Mouse (Mus musculus) stomach, postnatal 0 days (tissue): ENCODE measurements around the gene Crhr1. TPM values are rescaled to one million over a fixed set of nuclear protein-coding genes. Genes with fewer than 3 reads are reported as not detected.
A peak's percentile ranks its signal among the peaks of the same experiment; 100 is the strongest.

Experiments used
- ATAC-seq: fragments of 200-750 bp; cut with Nextera tagmentation; 2 replicates; pipeline ENCODE4 v1.8.0; 2017; ENCODE audit not compliant: low FRiP score, low TSS enrichment
- DNase-seq: peaks from one replicate; pipeline ENCODE4 v3.0.0-alpha.2; 2016; ENCODE audit warnings: low spot score
- H3K27ac ChIP-seq: fragments of 300-500 bp; sonication (generic); replicated peaks from 2 replicates; pipeline ENCODE4 v1.5.1; 2014; ENCODE audit warnings: mild to moderate bottlenecking, control low read depth
- H3K27me3 ChIP-seq: fragments of 300-500 bp; sonication (generic); 2 replicates; pipeline ENCODE4 v1.6.1; 2014; ENCODE audit warnings: low read length; ENCODE audit not compliant: control insufficient read depth, insufficient read depth
- H3K36me3 ChIP-seq: fragments of 300-500 bp; sonication (generic); 2 replicates; pipeline ENCODE4 v1.6.1; 2014; ENCODE audit warnings: low read length, mixed read lengths; ENCODE audit not compliant: control insufficient read depth, insufficient read depth
- H3K4me1 ChIP-seq: fragments of 300-500 bp; sonication (generic); replicated peaks from 2 replicates; pipeline ENCODE4 v1.6.1; 2014; ENCODE audit warnings: antibody characterized with exemption; ENCODE audit not compliant: control insufficient read depth, insufficient read depth
- H3K4me2 ChIP-seq: fragments of 300-500 bp; sonication (generic); replicated peaks from 2 replicates; pipeline ENCODE4 v1.6.1; 2014; ENCODE audit warnings: low read depth, mild to moderate bottlenecking, control low read depth, moderate library complexity
- H3K4me3 ChIP-seq: fragments of 300-500 bp; sonication (generic); 2 replicates; pipeline ENCODE4 v1.5.1; 2014; ENCODE audit warnings: low read depth, low read length, control low read depth
- H3K9ac ChIP-seq: fragments of 300-500 bp; sonication (generic); 2 replicates; pipeline ENCODE4 v1.6.1; 2014; ENCODE audit warnings: mild to moderate bottlenecking, low read length, control low read depth, mixed read lengths
- H3K9me3 ChIP-seq: fragments of 300-500 bp; sonication (generic); 2 replicates; pipeline ENCODE4 v1.6.1; 2016; ENCODE audit warnings: low read length; ENCODE audit not compliant: control insufficient read depth
- CTCF ChIP-seq: IDR thresholded peaks from 2 replicates; pipeline ENCODE4 v1.5.1; 2016; ENCODE audit warnings: antibody characterized with exemption, low read depth, mild to moderate bottlenecking, moderate library complexity
- EP300 ChIP-seq: optimal IDR thresholded peaks from 2 replicates; pipeline ENCODE3; 2016; ENCODE audit warnings: antibody characterized with exemption
- WGBS: fragments of 180-500 bp; shearing (Covaris S2); extraction: QIAGEN DNeasy Blood & Tissue Kit; methylation state at CpG from one replicate; pipeline ENCODE4 v1.1.7; 2014; 5-methylcytosine and 5-hydroxymethylcytosine counted together
- polyA plus RNA-seq: library from polyadenylated mRNA; unstranded; fragments of >200 nt; fragmentation: Nextera tagmentation; extraction: Ambion mirVana; gene quantifications from 2 replicates; pipeline ENCODE4 v1.2.1, GENCODE M21; 2015

Crhr1 gene
- polyA plus RNA-seq, 1 experiment from 2014 or later = 0.07 TPM

DNA sequence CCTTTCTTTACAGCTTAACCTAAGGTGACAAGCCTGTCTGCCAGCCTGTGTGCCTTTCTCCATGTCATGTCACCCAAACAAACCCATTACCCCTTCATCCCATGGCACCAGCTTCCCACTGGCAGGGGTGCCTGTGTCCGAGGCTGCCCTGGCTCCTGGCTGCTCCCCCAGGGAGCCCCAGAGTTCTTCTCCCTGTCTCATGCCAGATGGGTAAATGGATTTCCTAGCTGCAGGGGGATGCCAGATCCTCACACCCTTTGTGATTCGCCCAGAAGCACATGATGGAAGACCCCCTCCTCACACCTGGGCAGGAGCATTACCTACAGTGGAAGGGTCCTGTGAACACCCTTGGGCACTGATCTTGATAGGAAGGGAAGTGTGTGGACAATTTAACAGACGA lies 23.7 kb downstream of the Crhr1 start:
- Histone ChIP-seq H3K9ac (no peak overlapping the region), H3K27me3 (peaks cover 2% of the 10 kb centered on the region; the same call in 1 of the 2 replicates), H3K9me3 (no peaks in the 10 kb centered on the region), H3K36me3 (no peaks in the 10 kb centered on the region), H3K27ac (no peak overlapping the region), H3K4me3 (no peak overlapping the region), H3K4me2 (no peak overlapping the region), H3K4me1 (no peaks in the 10 kb centered on the region)
- ATAC-seq (no peak), DNase-seq (no peak)
- TF ChIP-seq EP300 = no peak
- TF ChIP-seq CTCF = no peak
- WGBS = 70% methylated on average over 3 of the region's 3 CpGs

DNA sequence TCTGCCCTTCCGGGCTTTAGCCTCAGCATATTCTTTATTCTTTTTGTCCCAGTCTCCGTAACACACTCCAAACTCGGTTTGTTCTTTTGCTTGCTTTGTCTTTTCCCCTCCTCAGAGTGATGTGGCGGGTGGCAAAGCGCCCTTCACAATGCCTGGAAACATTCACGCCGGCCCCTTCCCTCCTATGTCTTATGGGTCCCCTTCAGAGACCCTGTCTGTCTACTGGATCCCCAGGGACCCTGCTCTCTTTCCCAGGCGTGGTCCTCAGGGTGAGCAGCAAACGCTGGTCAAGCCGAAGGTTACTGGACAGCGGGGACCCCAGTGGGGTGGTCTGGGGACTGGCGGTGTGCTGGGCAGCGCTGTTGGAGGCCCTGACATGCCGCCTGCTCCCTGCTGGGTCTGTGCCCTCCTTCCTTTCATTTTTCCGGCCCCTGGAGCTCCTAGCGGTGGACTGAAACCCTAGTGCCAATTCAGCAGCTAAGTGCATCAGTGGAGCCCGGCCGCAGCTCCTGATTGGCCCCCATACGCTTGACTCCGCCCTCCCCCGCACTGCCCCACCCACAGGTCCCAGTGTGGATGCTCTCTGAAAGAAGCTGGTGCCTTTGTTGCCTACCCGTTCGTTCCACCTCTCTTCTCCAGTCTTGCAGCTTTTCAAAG lies 25.1 kb downstream of the Crhr1 start:
- Histone ChIP-seq H3K9ac (no peak overlapping the region; the same call in 1 of the 2 replicates), H3K27ac (no peak overlapping the region), H3K27me3 (peaks cover 2% of the 10 kb centered on the region; the same call in 1 of the 2 replicates), H3K4me2 (peak overlapping the region; percentile 48), H3K4me3 (peak overlapping the region; percentile 4; the same call in 1 of the 2 replicates), H3K9me3 (no peaks in the 10 kb centered on the region), H3K4me1 (no peaks in the 10 kb centered on the region), H3K36me3 (no peaks in the 10 kb centered on the region)
- 9% methylated on average over 22 of the region's 23 CpGs for WGBS
- peak; percentile 68; the same call in 1 of the 2 replicates for ATAC-seq
- peak; percentile 61 for DNase-seq
- TF ChIP-seq CTCF (peak; percentile 46), EP300 (no peak)

DNA sequence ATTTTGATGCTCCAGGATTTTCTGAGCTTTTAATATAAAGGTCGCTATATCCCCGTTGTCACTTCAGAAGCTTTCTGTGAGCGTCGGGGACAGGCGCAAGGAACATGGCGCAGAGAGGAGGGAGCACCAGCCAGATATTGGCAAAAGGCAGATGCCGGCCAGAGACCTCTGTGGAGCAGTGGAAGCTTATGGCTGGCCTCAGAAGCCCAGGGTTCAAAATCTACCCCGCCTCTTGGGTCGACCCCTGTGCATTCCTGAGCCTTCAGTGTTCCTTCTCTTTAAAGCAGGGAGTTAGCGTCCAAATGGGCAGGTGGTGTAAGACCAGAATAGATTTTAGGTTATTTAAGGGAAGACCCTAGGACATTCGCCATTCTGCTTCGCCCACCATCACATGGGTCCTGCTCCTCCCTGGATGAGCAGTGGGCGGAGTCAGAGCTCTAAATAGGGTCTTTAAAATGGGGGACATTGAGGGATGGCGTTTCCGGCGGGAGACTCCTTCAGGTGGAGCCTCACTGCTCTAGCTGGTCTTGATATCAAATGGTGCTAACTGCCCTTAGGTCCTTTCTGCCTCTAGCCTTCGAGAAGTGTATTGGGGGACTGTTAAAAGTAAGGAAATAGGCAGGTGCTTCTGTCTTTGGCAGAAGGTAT lies 25.7 kb downstream of the Crhr1 start:
- 7% methylated on average over 17 of the region's 17 CpGs for WGBS
- Histone ChIP-seq H3K36me3 (no peaks in the 10 kb centered on the region), H3K4me1 (no peaks in the 10 kb centered on the region), H3K4me2 (peak overlapping the region; percentile 48), H3K9ac (no peak overlapping the region), H3K27me3 (peaks cover 2% of the 10 kb centered on the region; the same call in 1 of the 2 replicates), H3K9me3 (no peaks in the 10 kb centered on the region), H3K27ac (no peak overlapping the region), H3K4me3 (no peak overlapping the region)
- no peak for DNase-seq
- TF ChIP-seq CTCF (no peak), EP300 (no peak)
- no peak for ATAC-seq

DNA sequence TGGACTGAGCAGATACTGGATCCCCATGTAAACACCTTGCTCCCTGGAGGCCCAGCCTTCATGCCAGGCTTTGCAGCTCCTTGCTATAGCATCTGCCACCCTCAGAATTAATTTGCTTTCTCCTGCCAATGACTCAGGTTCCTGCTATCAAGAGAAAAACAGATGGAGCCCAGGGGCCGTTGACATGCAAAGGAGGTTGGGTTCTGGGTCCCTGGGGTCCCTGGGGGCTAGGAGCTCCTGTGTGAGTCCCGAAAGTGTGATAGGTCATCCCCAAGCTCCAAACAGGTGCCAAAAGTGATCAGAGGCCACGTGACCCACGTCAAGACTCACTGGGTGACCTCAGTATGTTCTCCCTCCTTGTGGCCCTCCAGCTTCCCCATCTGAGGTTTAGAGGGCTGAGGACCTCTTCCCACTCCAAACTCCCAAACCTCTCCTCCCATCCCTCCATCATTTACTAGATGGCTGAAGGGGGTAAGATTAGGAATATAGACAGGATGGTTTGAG lies 27.2 kb downstream of the Crhr1 start:
- H3K4me3 ChIP-seq = no peak overlapping the region
- peaks cover 2% of the 10 kb centered on the region; the same call in 1 of the 2 replicates for H3K27me3 ChIP-seq
- no peak for DNase-seq
- TF ChIP-seq CTCF (no peak), EP300 (no peak)
- WGBS = 61% methylated on average over 4 of the region's 4 CpGs
- H3K4me1 ChIP-seq = no peaks in the 10 kb centered on the region
- no peaks in the 10 kb centered on the region for H3K9me3 ChIP-seq
- ATAC-seq = no peak
- no peak overlapping the region for H3K4me2 ChIP-seq
- H3K27ac ChIP-seq = no peak overlapping the region
- H3K36me3 ChIP-seq = no peaks in the 10 kb centered on the region
- no peak overlapping the region for H3K9ac ChIP-seq

DNA sequence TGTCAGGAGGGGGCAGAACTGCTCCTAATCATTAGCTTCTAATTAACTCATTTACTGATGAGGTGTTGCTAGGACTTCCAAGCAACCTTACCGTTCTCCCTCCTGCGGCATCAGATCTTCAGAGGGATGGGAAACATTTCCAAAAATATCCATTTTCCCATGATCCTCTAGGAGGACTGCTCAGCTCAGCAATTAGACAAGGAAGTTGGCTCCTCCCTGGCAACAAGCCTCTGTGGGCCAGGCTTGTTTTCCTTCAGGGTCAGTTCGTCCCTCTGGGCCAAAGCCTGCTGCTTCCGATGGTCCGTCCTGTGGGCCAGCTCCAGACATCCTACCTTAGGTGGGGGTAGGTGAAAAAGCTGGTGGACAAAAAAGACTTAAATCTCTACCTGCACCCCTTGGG lies 28.5 kb downstream of the Crhr1 start:
- H3K36me3 ChIP-seq = no peaks in the 10 kb centered on the region
- H3K27me3 ChIP-seq = peaks cover 2% of the 10 kb centered on the region; the same call in 1 of the 2 replicates
- H3K4me3 ChIP-seq = no peak overlapping the region
- ATAC-seq (no peak), DNase-seq (no peak)
- no peak overlapping the region for H3K27ac ChIP-seq
- no peak overlapping the region for H3K4me2 ChIP-seq
- TF ChIP-seq CTCF (no peak), EP300 (no peak)
- no peak overlapping the region for H3K9ac ChIP-seq
- no peaks in the 10 kb centered on the region for H3K4me1 ChIP-seq
- no peaks in the 10 kb centered on the region for H3K9me3 ChIP-seq
- WGBS = 76% methylated on average over 5 of the region's 5 CpGs

GRCm38 (mm10) chr11:104164257-104164656 lies 31.6 kb downstream of the Crhr1 start:
- Histone ChIP-seq H3K36me3 (no peaks in the 10 kb centered on the region), H3K4me2 (no peak overlapping the region), H3K27me3 (no peaks in the 10 kb centered on the region), H3K9ac (no peak overlapping the region), H3K4me1 (no peaks in the 10 kb centered on the region), H3K27ac (no peak overlapping the region), H3K9me3 (no peaks in the 10 kb centered on the region), H3K4me3 (no peak overlapping the region)
- TF ChIP-seq EP300 (no peak), CTCF (no peak)
- DNase-seq (no peak), ATAC-seq (no peak)
- 90% methylated on average over 10 of the region's 10 CpGs for WGBS
